ENCODE assay signal across 8 mouse cellular contexts in genomic region chr19:47464304-47465241, GRCm38 (mm10). TPM values are rescaled to one million over a fixed set of nuclear protein-coding genes. Genes with fewer than 3 reads are reported as not detected.
A peak's percentile ranks its signal among the peaks of the same experiment; 100 is the strongest.
DNase-seq lines count a peak whose midpoint lies in the region; ATAC-seq and TF ChIP-seq lines count a peak whose summit lies in the region.

TSS of gene Sh3pxd2a (minus strand) at chr19:47464401.

- TF ChIP-seq CTCF in spleen, adult 2 months (IDR thresholded peaks at IDR 0.05; ENCODE audit: extremely low read depth, insufficient read depth, insufficient read length, insufficient replicate concordance): no peak
- TF ChIP-seq CTCF in kidney, postnatal 0 days (IDR thresholded peaks at IDR 0.05; ENCODE audit: low read depth): 0 out of 2 replicates have a peak, but pooled peaks have one; percentile 5
- no peak for TF ChIP-seq CTCF in lung, adult 2 months (IDR thresholded peaks at IDR 0.05; ENCODE audit: insufficient read depth, low read length)
- TF ChIP-seq CTCF in olfactory bulb, adult 2 months (IDR thresholded peaks at IDR 0.05; ENCODE audit: insufficient read depth, low read depth, low read length): no peak

- H3K27me3 ChIP-seq in spleen, adult 2 months (ENCODE audit: control insufficient read depth, insufficient read depth, low read length): peaks cover 1% of the 10 kb centered on the region; the same call in 1 of the 2 replicates
- no peaks in the 10 kb centered on the region for H3K27me3 ChIP-seq in kidney, postnatal 0 days (ENCODE audit: insufficient read depth, low read length)

- no peak for TF ChIP-seq POLR2A in spleen, adult 2 months (IDR thresholded peaks at IDR 0.05; ENCODE audit: low read depth, low read length)
- TF ChIP-seq POLR2A in lung, adult 2 months (IDR thresholded peaks at IDR 0.05; ENCODE audit: borderline replicate concordance, extremely low read depth, low read depth, low read length): no peak
- no peak for TF ChIP-seq POLR2A in olfactory bulb, adult 2 months (IDR thresholded peaks at IDR 0.05; ENCODE audit: insufficient read depth, low read depth, low read length)

- H3K4me1 ChIP-seq in spleen, adult 2 months (ENCODE audit: control insufficient read depth, insufficient read depth, insufficient read length): peaks cover 7% of the 10 kb centered on the region; the same call in 1 of the 2 replicates
- peaks cover 11% of the 10 kb centered on the region for H3K4me1 ChIP-seq in kidney, postnatal 0 days (replicated peaks; ENCODE audit: insufficient read depth, low read length)
- H3K4me1 ChIP-seq in lung, adult 2 months (ENCODE audit: control insufficient read depth, insufficient read depth, low read length): peaks cover 13% of the 10 kb centered on the region
- H3K4me1 ChIP-seq in olfactory bulb, adult 2 months (ENCODE audit: control insufficient read depth, insufficient read depth, low read length): peaks cover 18% of the 10 kb centered on the region

- H3K36me3 ChIP-seq in spleen, adult 2 months (ENCODE audit: control insufficient read depth, insufficient read depth, low read length): no peaks in the 10 kb centered on the region; the same call in 1 of the 2 replicates
- no peaks in the 10 kb centered on the region for H3K36me3 ChIP-seq in kidney, postnatal 0 days (ENCODE audit: insufficient read depth, low read length)

- H3K4me3 ChIP-seq in spleen, adult 2 months (ENCODE audit: extremely low read depth, insufficient read depth, insufficient read length): peak within 1 kb of the TSS; percentile 94
- H3K4me3 ChIP-seq in kidney, postnatal 0 days (replicated peaks; ENCODE audit: low read depth, low read length): peak within 1 kb of the TSS; percentile 73
- peak within 1 kb of the TSS; percentile 59 for H3K4me3 ChIP-seq in lung, adult 2 months (replicated peaks; ENCODE audit: extremely low read depth, low read depth, low read length)
- H3K4me3 ChIP-seq in olfactory bulb, adult 2 months (ENCODE audit: insufficient read depth, low read depth, low read length): peak within 1 kb of the TSS; percentile 51

- 6% methylated on average over 58 of the region's 70 CpGs for WGBS in spleen, adult 2 months
- WGBS in kidney, postnatal 0 days: 2% methylated on average over 67 of the region's 70 CpGs
- 2% methylated on average over 62 of the region's 70 CpGs for WGBS in lung, adult 2 months
- WGBS in olfactory bulb, adult 2 months: 2% methylated on average over 68 of the region's 70 CpGs

- H3K9ac ChIP-seq in kidney, postnatal 0 days (ENCODE audit: low read depth, low read length): peak within 1 kb of the TSS; percentile 76

- no peaks in the 10 kb centered on the region for H3K9me3 ChIP-seq in kidney, postnatal 0 days (replicated peaks; ENCODE audit: low read length)

- peak within 1 kb of the TSS; percentile 83 for H3K27ac ChIP-seq in spleen, adult 2 months (ENCODE audit: insufficient read depth, low read length)
- peak within 1 kb of the TSS; percentile 82 for H3K27ac ChIP-seq in kidney, postnatal 0 days
- no peak within 1 kb of the TSS for H3K27ac ChIP-seq in olfactory bulb, adult 2 months (ENCODE audit: insufficient read depth, low read depth, low read length)

- H3K4me2 ChIP-seq in kidney, postnatal 0 days (ENCODE audit: low read length): peak within 1 kb of the TSS; percentile 92

- peak; percentile 88 for ATAC-seq in kidney, postnatal 0 days (replicated peaks; ENCODE audit: low FRiP score, low read depth)
- ATAC-seq in erythroid progenitor cell, adult 5-6 weeks (replicated peaks; ENCODE audit: low FRiP score, poor library complexity, severe bottlenecking): no peak

- DNase-seq in spleen, adult 2 months (ENCODE audit: low read depth in 1 of 2, low spot score in 2 of 2): peak in 1 of 2 experiments; percentile 47
- no peak for DNase-seq in spleen, postnatal 10 days (ENCODE audit: low spot score in 2 of 2)
- DNase-seq in embryo, embryonic 9.5 days (ENCODE audit: extremely low spot score): peak; percentile 88
- peak; percentile 53 to 67 for DNase-seq in heart, adult 9 months (ENCODE audit: low spot score in 2 of 2)
- peak; percentile 80 for DNase-seq in kidney, postnatal 0 days (ENCODE audit: low spot score)
- DNase-seq in lung, adult 2 months: no peak

RNA-seq across cellular contexts. Expression of gene Sh3pxd2a, which starts in this region (rescaled TPM):
- 12.1 and 13.1 TPM in 2 replicates for polyA plus RNA-seq in spleen, adult 2 months (2012; rRNA removed)
- 4.1 TPM in 2 replicates for polyA plus RNA-seq in kidney, postnatal 0 days (2015; fragmentation: Nextera tagmentation; extraction: Ambion mirVana)
- 36.9 and 40.9 TPM in 2 replicates for polyA plus RNA-seq in lung, adult 2 months (2012; rRNA removed)
- not detected in 2 replicates for polyA plus RNA-seq in olfactory bulb, adult 2 months (2012; ENCODE audit: insufficient read depth, insufficient read length, low replicate concordance, missing spikeins)
- 3.2 and 6.3 TPM in 2 replicates for total RNA-seq in erythroid progenitor cell, adult 5-6 weeks (2015; ENCODE audit: low replicate concordance)
- 1.0 and 1.1 TPM in 2 replicates for total RNA-seq in erythroid progenitor cell, adult 5-6 weeks (2017; ENCODE audit: low replicate concordance)

Comparison
In these comparisons a context has a peak if more than half of its experiments do, and no peak if none do; other contexts are left out.
1. DNase-seq: peak in embryo, embryonic 9.5 days (single experiment), heart, adult 9 months (2 of 2) and kidney, postnatal 0 days (single experiment); none in spleen, postnatal 10 days (0 of 2) and lung, adult 2 months (single experiment).
2. Peak in every context shown above with its lines, with median percentiles within 50 percentile points of each other: H3K4me3 ChIP-seq.